Mouse (Mus musculus): ENCODE results near the gene Tmem123. TPM values are rescaled to one million over a fixed set of nuclear protein-coding genes. Genes with fewer than 3 reads are reported as not detected.

Tmem123 gene
- total RNA-seq, 2 experiments from 2014 or later, result 40.2 to 48.4 TPM

GRCm38 (mm10) chr9:7828706-7829105 lies 64.9 kb downstream of the Tmem123 start:
- peak; percentile 55 to 59 for DNase-seq

- peak; percentile 53 to 62 for DNase-seq
Observed at GRCm38 (mm10) chr9:7829531-7830528, 66.0 kb downstream of the Tmem123 start.

- no peak for DNase-seq
Observed at GRCm38 (mm10) chr9:7833421-7833820, 69.6 kb downstream of the Tmem123 start.

DNA sequence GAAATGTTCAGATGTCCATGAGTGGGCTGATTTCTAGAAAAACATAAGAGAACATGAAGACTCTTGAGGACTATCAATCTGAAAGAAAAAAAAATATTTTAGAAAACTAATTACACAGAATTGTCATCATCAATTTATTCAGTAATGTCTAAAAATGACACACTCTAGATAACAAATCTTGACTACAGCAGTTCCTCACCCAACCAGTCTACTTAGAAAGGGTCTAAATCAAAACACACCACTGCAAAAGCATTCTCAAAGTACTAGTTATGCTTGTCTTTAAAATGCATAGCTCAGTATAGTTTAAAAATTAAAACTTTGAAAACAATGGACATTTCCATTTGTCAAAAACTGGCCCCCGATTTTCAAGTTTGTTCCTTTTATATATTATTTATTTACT lies 71.5 kb downstream of the Tmem123 start:
- no peak for DNase-seq

DNA sequence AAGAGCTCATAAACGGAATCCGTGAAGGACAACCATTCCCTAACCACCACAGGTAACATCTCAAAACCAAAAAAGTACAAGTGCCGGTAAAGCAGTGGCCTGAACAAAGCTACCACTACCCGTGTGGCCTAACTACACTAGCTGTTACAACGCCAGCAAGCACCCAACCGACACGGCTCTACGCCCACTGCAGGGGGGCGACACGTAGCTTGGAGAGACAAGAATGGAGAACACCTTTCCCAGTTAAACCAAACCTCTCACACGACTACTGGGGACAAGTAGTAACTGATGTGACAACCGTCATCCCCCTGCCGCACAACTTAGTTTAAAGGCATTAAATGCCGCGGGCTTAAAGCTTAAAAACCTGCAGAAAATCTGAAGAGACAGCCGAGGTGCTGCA lies 72.5 kb downstream of the Tmem123 start:
- peak; percentile 39 to 70 for DNase-seq

DNA sequence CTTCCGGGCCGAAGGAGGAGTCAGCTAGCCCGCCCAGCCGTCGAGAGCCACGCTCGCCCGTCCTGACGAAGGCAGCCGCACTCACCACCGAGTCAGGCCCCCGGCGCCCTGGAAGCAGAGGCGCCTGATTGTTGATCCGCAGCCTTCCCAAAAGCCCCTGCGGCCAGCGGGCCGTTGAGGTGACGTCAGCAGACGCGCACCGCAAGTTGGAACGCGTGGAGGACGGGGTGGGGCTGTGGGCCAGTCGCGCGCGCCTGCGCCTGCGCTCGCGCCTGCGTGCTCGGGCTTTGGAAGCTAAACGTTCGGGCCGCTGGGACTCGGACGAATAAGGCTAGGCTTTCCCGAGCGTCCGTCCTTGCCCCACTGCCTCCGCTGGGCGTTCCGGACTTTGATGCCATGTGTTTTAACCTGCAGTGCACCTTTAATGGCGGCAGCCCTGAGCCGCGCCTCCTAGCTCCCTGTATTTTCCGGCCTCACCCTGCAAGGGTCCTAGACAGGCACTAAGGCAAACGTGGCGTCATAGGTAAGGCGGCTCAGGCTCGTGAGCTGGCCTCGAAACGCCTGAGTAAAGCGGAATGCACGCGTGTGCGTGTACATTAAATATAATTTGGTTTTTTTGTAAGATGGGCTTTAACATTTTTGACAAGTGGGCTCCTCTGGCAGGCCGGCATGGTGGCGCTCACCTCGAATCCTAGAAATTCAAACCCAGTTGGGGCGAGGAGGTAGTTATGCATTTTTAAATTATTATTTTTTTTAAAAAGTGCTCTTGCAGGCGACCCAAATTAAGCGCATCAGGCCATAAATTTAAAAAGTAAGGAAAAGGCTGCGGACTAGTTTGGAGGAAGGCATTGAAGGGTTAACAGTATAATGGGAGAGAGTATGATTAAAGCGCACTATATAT lies 73.3 kb downstream of the Tmem123 start, which contains the start of gene Birc2:
TSS of gene Birc2 (minus strand) at position 160 of the 901 bp plus-strand sequence.
- DNase-seq, result peak; percentile 96 to 98

GRCm38 (mm10) chr9:7837806-7838440 lies 74.1 kb downstream of the Tmem123 start:
- peak; percentile 28 to 31 for DNase-seq

DNA sequence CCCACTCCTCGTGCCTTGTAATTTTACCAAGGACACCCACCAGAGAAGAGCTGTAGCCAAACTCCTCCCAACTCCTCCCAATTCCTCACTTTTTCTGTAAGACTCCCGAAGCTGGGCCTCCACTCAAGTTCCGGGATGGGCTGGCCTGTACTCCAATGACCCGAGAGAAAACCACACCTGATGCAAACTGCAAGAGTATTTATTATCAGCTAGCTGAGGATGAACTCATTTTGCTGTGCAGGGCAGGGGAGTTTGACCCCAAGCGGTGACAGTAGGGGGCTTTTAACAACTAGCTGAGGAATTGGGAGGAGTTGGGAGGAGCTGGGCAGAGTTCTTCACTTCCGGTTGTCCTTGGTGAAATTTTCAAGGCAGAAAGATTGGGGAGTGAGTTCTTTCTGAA lies 77.4 kb downstream of the Tmem123 start:
- DNase-seq, result no peak

Small RNAs within 50 kb of the gene (microRNA-seq; reads per million reads assigned to microRNA genes)
- gene Mir5618, result 1.9 reads per million in 2 experiments

Other genes starting within 250 kb of the Tmem123 start
- not detected for gene Mmp8, start 205.6 kb upstream of the Tmem123 start, total RNA-seq (2021)
- gene Mmp27, start 192.6 kb upstream of the Tmem123 start, total RNA-seq (2021), result under 1 TPM in 1 of 2 experiments, not detected in 1; 0.15 TPM
- not detected for gene Mmp20, start 135.8 kb upstream of the Tmem123 start, total RNA-seq (2021)
- gene Mmp7, start 72.0 kb upstream of the Tmem123 start, total RNA-seq (2021), result not detected
- gene Birc2, start 73.0 kb downstream of the Tmem123 start, total RNA-seq (2021), result 10 to 100 TPM; 25.4 to 29.4 TPM
- 10 to 100 TPM in 1 of 2 experiments, 1 to 10 TPM in 1; 9.4 to 13.8 TPM for gene Birc3, start 109.1 kb downstream of the Tmem123 start, total RNA-seq (2021)
- 10 to 100 TPM; 71.1 to 78.1 TPM for gene Yap1, start 240.6 kb downstream of the Tmem123 start, total RNA-seq (2021)

Data from heart, adult 18-20 months (tissue).